ENCODE assay signal across 20 mouse cellular contexts in the genomic region with DNA sequence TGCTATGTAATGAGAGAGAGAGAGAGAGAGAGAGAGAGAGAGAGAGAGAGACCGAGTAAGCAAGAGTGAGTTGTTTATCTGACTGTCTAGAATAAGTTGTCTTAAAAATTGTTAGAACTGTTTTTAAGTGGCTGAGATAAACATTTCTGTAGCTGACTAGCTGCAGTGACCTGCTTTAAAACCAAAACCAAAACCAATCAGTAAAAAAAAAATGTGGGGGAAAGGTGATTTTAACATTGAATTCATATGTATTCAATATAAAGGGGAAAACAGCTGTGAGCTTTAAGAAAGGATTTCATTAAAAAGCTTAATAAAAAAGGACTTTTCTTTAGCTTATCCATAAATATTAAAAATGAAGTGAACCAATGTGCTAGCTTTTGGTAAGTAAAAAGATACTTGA. TPM values are rescaled to one million over a fixed set of nuclear protein-coding genes. Genes with fewer than 3 reads are reported as not detected.
DNase-seq lines count a peak whose midpoint lies in the region; ATAC-seq and TF ChIP-seq lines count a peak whose summit lies in the region.
"Had no signal": no experiment of that assay in that cellular context is flagged by ENCODE, and none has a peak within 500 bp of the region (broad histone marks: within the 10 kb centered on the region; RNA-seq: fewer than 3 reads in every experiment).

No protein-coding gene starts in this region.

- H3K4me2 ChIP-seq in myocyte (ENCODE audit: low read depth): peak overlapping the region; percentile 51
- H3K4me2 ChIP-seq: forebrain, embryonic 13.5 days; hindbrain, embryonic 13.5 days had no signal

- H3K27me3 ChIP-seq in myocyte (ENCODE audit: control insufficient read depth, insufficient read depth, insufficient read length): no peaks in the 10 kb centered on the region
- H3K27me3 ChIP-seq: forebrain, embryonic 13.5 days; hindbrain, embryonic 13.5 days had no signal

- TF ChIP-seq CTCF in layer of hippocampus, adult 2 months (conservative IDR thresholded peaks at IDR 0.05): no peak

- TF ChIP-seq POLR2A in myocyte (IDR thresholded peaks at IDR 0.05; ENCODE audit: insufficient read length, low read depth): no peak

- H3ac ChIP-seq in myocyte (ENCODE audit: control insufficient read depth, insufficient read length): no peak overlapping the region

- no peak for DNase-seq in layer of hippocampus, adult 2 months (ENCODE audit: low spot score in 2 of 2)
- DNase-seq in layer of hippocampus, postnatal 25 days (ENCODE audit: extremely low spot score in 1 of 2, low spot score in 1 of 2): no peak
- DNase-seq in cerebellum, adult 11 months: no peak
- DNase-seq: adrenal gland, postnatal 14 days; cerebellum, adult 18-20 months; cerebellum, adult 9-11 months; cerebellum, postnatal 36 days; forebrain, postnatal 0 days; gastrocnemius, postnatal 36 days; heart, adult 11 months; heart, postnatal 10 days had no signal

- peaks cover 3% of the 10 kb centered on the region for H3K36me3 ChIP-seq in myocyte (ENCODE audit: control insufficient read depth, insufficient read depth)
- H3K36me3 ChIP-seq: embryonic facial prominence, embryonic 10.5 days; G1E; heart, embryonic 10.5 days; hindbrain, embryonic 13.5 days had no signal

- H3K4me3 ChIP-seq in layer of hippocampus, adult 2 months: peak overlapping the region; percentile 57
- H3K4me3 ChIP-seq in myocyte: peak overlapping the region; percentile 14
- H3K4me3 ChIP-seq: embryonic facial prominence, embryonic 10.5 days; forebrain, embryonic 13.5 days; heart, embryonic 10.5 days; hindbrain, embryonic 13.5 days had no signal

- peak; percentile 41 for ATAC-seq in CD4-positive, CD25-positive, alpha-beta regulatory T cell, adult 4 months
- peak; percentile 25 for ATAC-seq in activated CD4-positive, CD25-positive, alpha-beta regulatory T cell, adult 4 months
- ATAC-seq: forebrain, embryonic 13.5 days; forebrain, postnatal 0 days; hindbrain, postnatal 0 days had no signal

- H3K27ac ChIP-seq in layer of hippocampus, adult 2 months: peak overlapping the region; percentile 96
- H3K27ac ChIP-seq: embryonic facial prominence, embryonic 10.5 days; forebrain, embryonic 13.5 days; heart, embryonic 10.5 days; hindbrain, embryonic 13.5 days; hindbrain, postnatal 0 days had no signal

- peaks cover 100% of the 10 kb centered on the region for H3K79me2 ChIP-seq in myocyte (ENCODE audit: control insufficient read depth, insufficient read depth)

TF ChIP-seq in myocyte, 11 proteins besides CTCF, POLR2A, EP300 and RAD21:
- TF ChIP-seq MAX (IDR thresholded peaks at IDR 0.05; ENCODE audit: low read depth) (no peak), MYOG (IDR thresholded peaks at IDR 0.05; ENCODE audit: control insufficient read depth in 1 of 3, insufficient read depth in 1 of 3, insufficient read length in 2 of 3, low read depth in 2 of 3) (no peak), MYOD1 (IDR thresholded peaks at IDR 0.05; ENCODE audit: control insufficient read depth in 1 of 3, insufficient read length in 2 of 3, low read depth in 2 of 3) (no peak), USF1 (IDR thresholded peaks at IDR 0.05; ENCODE audit: low read depth) (no peak)

RNA-seq across cellular contexts. Expression of gene Rtn4, which starts 26.9 kb away (rescaled TPM):
- total RNA-seq in layer of hippocampus, adult 2 months (2021): 100 to 1,000 TPM; 456 to 473 TPM
- 100 to 1,000 TPM; 497 to 514 TPM for total RNA-seq in layer of hippocampus, postnatal 25 days (2021)
- polyA plus RNA-seq in CD4-positive, CD25-positive, alpha-beta regulatory T cell, adult 4 months (2017; shearing (Covaris generic)): 10 to 100 TPM; 26.0 to 29.7 TPM
- 10 to 100 TPM; 19.4 to 21.9 TPM for polyA plus RNA-seq in activated CD4-positive, CD25-positive, alpha-beta regulatory T cell, adult 4 months (2017; shearing (Covaris generic))
- 309 TPM for polyA plus RNA-seq in myocyte (2012; fragmentation: generic; extraction: Trizol)

Comparison
In these comparisons a context has a peak if more than half of its experiments do, and no peak if none do; other contexts are left out.
1. RNA of gene Rtn4, which starts 26.9 kb away (polyA plus RNA-seq): 309 TPM in myocyte (single experiment); 26.0 to 29.7 TPM in CD4-positive, CD25-positive, alpha-beta regulatory T cell, adult 4 months and 19.4 to 21.9 TPM in activated CD4-positive, CD25-positive, alpha-beta regulatory T cell, adult 4 months; every median in the first group is over 10 times any median in the second.